Mouse (Mus musculus): Measurements from ENCODE around the gene Adat2. TPM values are rescaled to one million over a fixed set of nuclear protein-coding genes. Genes with fewer than 3 reads are reported as not detected.
A peak's percentile ranks its signal among the peaks of the same experiment; 100 is the strongest.

Gene Adat2
- 4.6 and 4.7 TPM in 2 replicates for polyA plus RNA-seq (2012; rRNA removed)

- Histone ChIP-seq H3K36me3 (ENCODE audit: control insufficient read depth, insufficient read depth, low read length) (no peaks in the 10 kb centered on the region), H3K4me1 (ENCODE audit: control insufficient read depth, insufficient read depth, low read length) (no peaks in the 10 kb centered on the region; the same call in 1 of the 2 replicates), H3K4me3 (ENCODE audit: insufficient read depth, low read depth, low read length) (peak within 1 kb of the TSS; percentile 99), H3K27me3 (replicated peaks; ENCODE audit: control insufficient read depth, insufficient read depth, low read length) (no peaks in the 10 kb centered on the region), H3K27ac (ENCODE audit: insufficient read depth, low read depth, low read length) (peak within 1 kb of the TSS; percentile 72)
- TF ChIP-seq CTCF (conservative IDR thresholded peaks at IDR 0.05; ENCODE audit: insufficient read depth, insufficient read length, low read depth, low read length) (no peak), POLR2A (IDR thresholded peaks at IDR 0.05; ENCODE audit: low read depth, low read length) (peak; percentile 53)
- DNase-seq, result peak; percentile 92
- under 1% methylated on average over 51 of the region's 51 CpGs for WGBS
Observed at GRCm38 (mm10) chr10:13552646-13553497, at the start of gene Adat2, which contains the start of gene Pex3. Adat2 (plus strand) TSS chr10:13552894. Pex3 (minus strand) TSS chr10:13553142.

- H3K27ac ChIP-seq (ENCODE audit: insufficient read depth, low read depth, low read length), result no peak overlapping the region
- 91% methylated on average over 4 of the region's 4 CpGs for WGBS
- DNase-seq, result no peak
- no peak overlapping the region for H3K4me3 ChIP-seq (ENCODE audit: insufficient read depth, low read depth, low read length)
- no peak for TF ChIP-seq POLR2A (IDR thresholded peaks at IDR 0.05; ENCODE audit: low read depth, low read length)
- no peak for TF ChIP-seq CTCF (conservative IDR thresholded peaks at IDR 0.05; ENCODE audit: insufficient read depth, insufficient read length, low read depth, low read length)
- H3K36me3 ChIP-seq (ENCODE audit: control insufficient read depth, insufficient read depth, low read length), result no peaks in the 10 kb centered on the region; the same call in 1 of the 2 replicates
- H3K27me3 ChIP-seq (replicated peaks; ENCODE audit: control insufficient read depth, insufficient read depth, low read length), result no peaks in the 10 kb centered on the region
- no peaks in the 10 kb centered on the region for H3K4me1 ChIP-seq (ENCODE audit: control insufficient read depth, insufficient read depth, low read length)
Observed at GRCm38 (mm10) chr10:13521857-13522256, 30.8 kb upstream of the Adat2 start.

- no peak for TF ChIP-seq POLR2A (IDR thresholded peaks at IDR 0.05; ENCODE audit: low read depth, low read length)
- no peak for TF ChIP-seq CTCF (conservative IDR thresholded peaks at IDR 0.05; ENCODE audit: insufficient read depth, insufficient read length, low read depth, low read length)
- DNase-seq, result no peak
- Histone ChIP-seq H3K27me3 (replicated peaks; ENCODE audit: control insufficient read depth, insufficient read depth, low read length) (no peaks in the 10 kb centered on the region), H3K4me3 (ENCODE audit: insufficient read depth, low read depth, low read length) (no peak overlapping the region), H3K36me3 (ENCODE audit: control insufficient read depth, insufficient read depth, low read length) (peaks cover 4% of the 10 kb centered on the region), H3K27ac (ENCODE audit: insufficient read depth, low read depth, low read length) (no peak overlapping the region), H3K4me1 (ENCODE audit: control insufficient read depth, insufficient read depth, low read length) (no peaks in the 10 kb centered on the region)
- 82% methylated on average over 4 of the region's 4 CpGs for WGBS
Observed at GRCm38 (mm10) chr10:13528155-13528554, 24.5 kb upstream of the Adat2 start.

GRCm38 (mm10) chr10:13534751-13535150 lies 17.9 kb upstream of the Adat2 start:
- WGBS, result 92% methylated on average over 3 of the region's 3 CpGs
- DNase-seq, result no peak

GRCm38 (mm10) chr10:13536706-13537105 lies 16.0 kb upstream of the Adat2 start:
- TF ChIP-seq POLR2A (IDR thresholded peaks at IDR 0.05; ENCODE audit: low read depth, low read length) (no peak), CTCF (conservative IDR thresholded peaks at IDR 0.05; ENCODE audit: insufficient read depth, insufficient read length, low read depth, low read length) (no peak)
- Histone ChIP-seq H3K4me3 (ENCODE audit: insufficient read depth, low read depth, low read length) (no peak overlapping the region), H3K27me3 (replicated peaks; ENCODE audit: control insufficient read depth, insufficient read depth, low read length) (no peaks in the 10 kb centered on the region), H3K4me1 (ENCODE audit: control insufficient read depth, insufficient read depth, low read length) (no peaks in the 10 kb centered on the region), H3K27ac (ENCODE audit: insufficient read depth, low read depth, low read length) (no peak overlapping the region), H3K36me3 (ENCODE audit: control insufficient read depth, insufficient read depth, low read length) (no peaks in the 10 kb centered on the region; the same call in 1 of the 2 replicates)
- WGBS, result 97% methylated on average over 7 of the region's 7 CpGs
- no peak for DNase-seq

More at GRCm38 (mm10) chr10:13534751-13535150, 17.9 kb upstream of the Adat2 start:
- Histone ChIP-seq H3K27ac (ENCODE audit: insufficient read depth, low read depth, low read length) (no peak overlapping the region), H3K4me1 (ENCODE audit: control insufficient read depth, insufficient read depth, low read length) (no peaks in the 10 kb centered on the region), H3K27me3 (replicated peaks; ENCODE audit: control insufficient read depth, insufficient read depth, low read length) (no peaks in the 10 kb centered on the region), H3K36me3 (ENCODE audit: control insufficient read depth, insufficient read depth, low read length) (peaks cover 1% of the 10 kb centered on the region), H3K4me3 (ENCODE audit: insufficient read depth, low read depth, low read length) (no peak overlapping the region)
- TF ChIP-seq POLR2A (IDR thresholded peaks at IDR 0.05; ENCODE audit: low read depth, low read length) (no peak), CTCF (conservative IDR thresholded peaks at IDR 0.05; ENCODE audit: insufficient read depth, insufficient read length, low read depth, low read length) (no peak)

- no peaks in the 10 kb centered on the region for H3K27me3 ChIP-seq (replicated peaks; ENCODE audit: control insufficient read depth, insufficient read depth, low read length)
- no peak overlapping the region for H3K4me3 ChIP-seq (ENCODE audit: insufficient read depth, low read depth, low read length)
- TF ChIP-seq CTCF (conservative IDR thresholded peaks at IDR 0.05; ENCODE audit: insufficient read depth, insufficient read length, low read depth, low read length), result no peak
- TF ChIP-seq POLR2A (IDR thresholded peaks at IDR 0.05; ENCODE audit: low read depth, low read length), result no peak
- peaks cover 1% of the 10 kb centered on the region; the same call in 1 of the 2 replicates for H3K36me3 ChIP-seq (ENCODE audit: control insufficient read depth, insufficient read depth, low read length)
- no peaks in the 10 kb centered on the region for H3K4me1 ChIP-seq (ENCODE audit: control insufficient read depth, insufficient read depth, low read length)
- H3K27ac ChIP-seq (ENCODE audit: insufficient read depth, low read depth, low read length), result no peak overlapping the region
- 89% methylated on average over 7 of the region's 7 CpGs for WGBS
- DNase-seq, result no peak
Observed at GRCm38 (mm10) chr10:13539769-13540333, 12.8 kb upstream of the Adat2 start.

- no peak overlapping the region for H3K27ac ChIP-seq (ENCODE audit: insufficient read depth, low read depth, low read length)
- 97% methylated on average over 5 of the region's 5 CpGs for WGBS
- TF ChIP-seq POLR2A (IDR thresholded peaks at IDR 0.05; ENCODE audit: low read depth, low read length) (no peak), CTCF (conservative IDR thresholded peaks at IDR 0.05; ENCODE audit: insufficient read depth, insufficient read length, low read depth, low read length) (no peak)
- no peak for DNase-seq
- peaks cover 7% of the 10 kb centered on the region for H3K36me3 ChIP-seq (ENCODE audit: control insufficient read depth, insufficient read depth, low read length)
- no peak overlapping the region for H3K4me3 ChIP-seq (ENCODE audit: insufficient read depth, low read depth, low read length)
- no peaks in the 10 kb centered on the region for H3K27me3 ChIP-seq (replicated peaks; ENCODE audit: control insufficient read depth, insufficient read depth, low read length)
- H3K4me1 ChIP-seq (ENCODE audit: control insufficient read depth, insufficient read depth, low read length), result no peaks in the 10 kb centered on the region
Observed at GRCm38 (mm10) chr10:13541721-13542120, 11.0 kb upstream of the Adat2 start.
